Mouse (Mus musculus): ENCODE measurements around the gene Prrx2. TPM values are rescaled to one million over a fixed set of nuclear protein-coding genes. Genes with fewer than 3 reads are reported as not detected.

Gene Prrx2
- polyA plus RNA-seq, 1 experiment, result 4.1 TPM

- WGBS, result 81% methylated on average over 8 of the region's 8 CpGs
- TF ChIP-seq POLR2A (IDR thresholded peaks at IDR 0.05; ENCODE audit: borderline replicate concordance, control insufficient read depth, low read depth, low read length) (no peak), CTCF (IDR thresholded peaks at IDR 0.05; ENCODE audit: control insufficient read depth, insufficient read depth, low read length) (no peak)
- H3K4me3 ChIP-seq (replicated peaks; ENCODE audit: control insufficient read depth, low read depth, low read length), result no peak overlapping the region
Observed at GRCm38 (mm10) chr2:30902256-30902655, 67.5 kb downstream of the Prrx2 start.

GRCm38 (mm10) chr2:30902726-30903722 is 68.3 kb downstream of the Prrx2 start:
- no peak overlapping the region for H3K27ac ChIP-seq (ENCODE audit: control insufficient read depth, insufficient read depth, low read depth, low read length, poor library complexity)
- H3K4me1 ChIP-seq (ENCODE audit: control insufficient read depth, insufficient read depth, low read length), result no peaks in the 10 kb centered on the region
- WGBS, result 36% methylated on average over 36 of the region's 37 CpGs
- no peak overlapping the region for H3K4me3 ChIP-seq (replicated peaks; ENCODE audit: control insufficient read depth, low read depth, low read length)
- TF ChIP-seq CTCF (IDR thresholded peaks at IDR 0.05; ENCODE audit: control insufficient read depth, insufficient read depth, low read length) (no peak), POLR2A (IDR thresholded peaks at IDR 0.05; ENCODE audit: borderline replicate concordance, control insufficient read depth, low read depth, low read length) (no peak)

More at GRCm38 (mm10) chr2:30902256-30902655, 67.5 kb downstream of the Prrx2 start:
- H3K4me1 ChIP-seq (ENCODE audit: control insufficient read depth, insufficient read depth, low read length), result peaks cover 2% of the 10 kb centered on the region
- no peak overlapping the region for H3K27ac ChIP-seq (ENCODE audit: control insufficient read depth, insufficient read depth, low read depth, low read length, poor library complexity)

GRCm38 (mm10) chr2:30904231-30904630 is 69.5 kb downstream of the Prrx2 start:
- no peak overlapping the region for H3K4me3 ChIP-seq (replicated peaks; ENCODE audit: control insufficient read depth, low read depth, low read length)
- 78% methylated on average over 6 of the region's 6 CpGs for WGBS
- TF ChIP-seq POLR2A (IDR thresholded peaks at IDR 0.05; ENCODE audit: borderline replicate concordance, control insufficient read depth, low read depth, low read length) (no peak), CTCF (IDR thresholded peaks at IDR 0.05; ENCODE audit: control insufficient read depth, insufficient read depth, low read length) (no peak)
- H3K4me1 ChIP-seq (ENCODE audit: control insufficient read depth, insufficient read depth, low read length), result no peaks in the 10 kb centered on the region
- no peak overlapping the region for H3K27ac ChIP-seq (ENCODE audit: control insufficient read depth, insufficient read depth, low read depth, low read length, poor library complexity)

GRCm38 (mm10) chr2:30904991-30905390 is 70.2 kb downstream of the Prrx2 start:
- Histone ChIP-seq H3K4me3 (replicated peaks; ENCODE audit: control insufficient read depth, low read depth, low read length) (no peak overlapping the region), H3K4me1 (ENCODE audit: control insufficient read depth, insufficient read depth, low read length) (no peaks in the 10 kb centered on the region), H3K27ac (ENCODE audit: control insufficient read depth, insufficient read depth, low read depth, low read length, poor library complexity) (no peak overlapping the region)
- TF ChIP-seq POLR2A (IDR thresholded peaks at IDR 0.05; ENCODE audit: borderline replicate concordance, control insufficient read depth, low read depth, low read length) (no peak), CTCF (IDR thresholded peaks at IDR 0.05; ENCODE audit: control insufficient read depth, insufficient read depth, low read length) (no peak)
- 75% methylated on average over 7 of the region's 7 CpGs for WGBS

GRCm38 (mm10) chr2:30905906-30906305 is 71.1 kb downstream of the Prrx2 start:
- 88% methylated on average over 8 of the region's 8 CpGs for WGBS
- Histone ChIP-seq H3K27ac (ENCODE audit: control insufficient read depth, insufficient read depth, low read depth, low read length, poor library complexity) (no peak overlapping the region), H3K4me1 (ENCODE audit: control insufficient read depth, insufficient read depth, low read length) (no peaks in the 10 kb centered on the region), H3K4me3 (replicated peaks; ENCODE audit: control insufficient read depth, low read depth, low read length) (no peak overlapping the region)
- TF ChIP-seq CTCF (IDR thresholded peaks at IDR 0.05; ENCODE audit: control insufficient read depth, insufficient read depth, low read length) (no peak), POLR2A (IDR thresholded peaks at IDR 0.05; ENCODE audit: borderline replicate concordance, control insufficient read depth, low read depth, low read length) (no peak)

- Histone ChIP-seq H3K4me1 (ENCODE audit: control insufficient read depth, insufficient read depth, low read length) (no peaks in the 10 kb centered on the region), H3K27ac (ENCODE audit: control insufficient read depth, insufficient read depth, low read depth, low read length, poor library complexity) (no peak overlapping the region), H3K4me3 (replicated peaks; ENCODE audit: control insufficient read depth, low read depth, low read length) (no peak overlapping the region)
- 69% methylated on average over 4 of the region's 4 CpGs for WGBS
- no peak for TF ChIP-seq CTCF (IDR thresholded peaks at IDR 0.05; ENCODE audit: control insufficient read depth, insufficient read depth, low read length)
- TF ChIP-seq POLR2A (IDR thresholded peaks at IDR 0.05; ENCODE audit: borderline replicate concordance, control insufficient read depth, low read depth, low read length), result no peak
Observed at GRCm38 (mm10) chr2:30906641-30907040, 71.9 kb downstream of the Prrx2 start.

GRCm38 (mm10) chr2:30912291-30912773 is 77.6 kb downstream of the Prrx2 start:
- WGBS, result 68% methylated on average over 4 of the region's 4 CpGs
- Histone ChIP-seq H3K4me3 (replicated peaks; ENCODE audit: control insufficient read depth, low read depth, low read length) (no peak overlapping the region), H3K4me1 (ENCODE audit: control insufficient read depth, insufficient read depth, low read length) (no peaks in the 10 kb centered on the region), H3K27ac (ENCODE audit: control insufficient read depth, insufficient read depth, low read depth, low read length, poor library complexity) (no peak overlapping the region)
- no peak for TF ChIP-seq POLR2A (IDR thresholded peaks at IDR 0.05; ENCODE audit: borderline replicate concordance, control insufficient read depth, low read depth, low read length)
- TF ChIP-seq CTCF (IDR thresholded peaks at IDR 0.05; ENCODE audit: control insufficient read depth, insufficient read depth, low read length), result no peak

- no peaks in the 10 kb centered on the region for H3K4me1 ChIP-seq (ENCODE audit: control insufficient read depth, insufficient read depth, low read length)
- H3K4me3 ChIP-seq (replicated peaks; ENCODE audit: control insufficient read depth, low read depth, low read length), result no peak overlapping the region
- H3K27ac ChIP-seq (ENCODE audit: control insufficient read depth, insufficient read depth, low read depth, low read length, poor library complexity), result no peak overlapping the region
- 78% methylated on average over 8 of the region's 8 CpGs for WGBS
- no peak for TF ChIP-seq CTCF (IDR thresholded peaks at IDR 0.05; ENCODE audit: control insufficient read depth, insufficient read depth, low read length)
- TF ChIP-seq POLR2A (IDR thresholded peaks at IDR 0.05; ENCODE audit: borderline replicate concordance, control insufficient read depth, low read depth, low read length), result no peak
Observed at GRCm38 (mm10) chr2:30913022-30913421, 78.2 kb downstream of the Prrx2 start.

Data from bone marrow, adult 2 months (tissue).